Mouse (Mus musculus): ENCODE data around the gene Tenm4. TPM values are rescaled to one million over a fixed set of nuclear protein-coding genes. Genes with fewer than 3 reads are reported as not detected.

Tenm4 gene
- polyA plus RNA-seq, 1 experiment from 2014 or later: 33.1 TPM

- H3K27ac ChIP-seq: no peak overlapping the region
- H3K27me3 ChIP-seq: no peaks in the 10 kb centered on the region
- no peak overlapping the region for H3K9ac ChIP-seq
- no peak overlapping the region for H3K4me3 ChIP-seq
- no peak overlapping the region for H3K4me2 ChIP-seq
- no peak for ATAC-seq (ENCODE audit: low FRiP score)
- no peaks in the 10 kb centered on the region for H3K36me3 ChIP-seq
- H3K4me1 ChIP-seq (replicated peaks): peaks cover 18% of the 10 kb centered on the region; the same call in 1 of the 2 replicates
- WGBS: 89% methylated on average over 5 of the region's 5 CpGs
- no peaks in the 10 kb centered on the region for H3K9me3 ChIP-seq
These were observed 339.4 kb downstream of the Tenm4 start for GRCm38 (mm10) chr7:96510396-96510795.

DNA sequence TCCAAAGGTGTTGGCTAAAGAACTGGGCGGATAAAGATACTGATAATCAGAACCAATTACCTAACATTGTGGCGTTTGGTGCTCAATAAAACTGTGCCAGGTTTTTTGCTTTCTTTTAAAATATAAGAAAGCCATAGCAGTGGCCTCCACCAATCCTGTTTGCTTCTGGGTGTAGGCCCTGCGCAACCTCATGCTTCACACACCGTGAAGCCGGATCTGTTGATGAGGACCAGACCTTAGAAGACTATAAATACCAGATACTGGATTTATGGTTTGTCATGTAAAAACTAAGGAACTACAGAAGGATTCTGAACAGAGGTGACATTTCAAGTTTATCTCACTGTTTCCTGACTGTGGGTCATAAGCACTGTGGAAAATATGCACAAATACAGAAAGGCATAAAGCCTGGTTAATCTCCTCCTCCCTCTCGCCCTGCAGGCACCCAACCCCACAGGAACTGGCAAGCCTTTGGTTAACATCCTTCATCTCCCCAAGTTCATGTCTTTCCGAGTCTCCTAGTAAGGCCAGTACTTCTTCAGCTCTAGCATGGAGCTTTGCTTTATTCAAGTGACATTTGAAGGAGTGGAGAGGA lies 340.1 kb downstream of the Tenm4 start:
- no peaks in the 10 kb centered on the region for H3K36me3 ChIP-seq
- H3K9ac ChIP-seq: no peak overlapping the region
- no peak for ATAC-seq (ENCODE audit: low FRiP score)
- H3K4me1 ChIP-seq (replicated peaks): peaks cover 14% of the 10 kb centered on the region; the same call in 1 of the 2 replicates
- WGBS: 90% methylated on average over 7 of the region's 7 CpGs
- no peak overlapping the region for H3K4me3 ChIP-seq
- H3K27ac ChIP-seq: no peak overlapping the region
- no peaks in the 10 kb centered on the region for H3K9me3 ChIP-seq
- H3K27me3 ChIP-seq: no peaks in the 10 kb centered on the region
- H3K4me2 ChIP-seq: no peak overlapping the region

GRCm38 (mm10) chr7:96511953-96512511 lies 341.0 kb downstream of the Tenm4 start:
- Histone ChIP-seq H3K27ac (peak overlapping the region; percentile 9; the same call in 1 of the 2 replicates), H3K9me3 (no peaks in the 10 kb centered on the region)

DNA sequence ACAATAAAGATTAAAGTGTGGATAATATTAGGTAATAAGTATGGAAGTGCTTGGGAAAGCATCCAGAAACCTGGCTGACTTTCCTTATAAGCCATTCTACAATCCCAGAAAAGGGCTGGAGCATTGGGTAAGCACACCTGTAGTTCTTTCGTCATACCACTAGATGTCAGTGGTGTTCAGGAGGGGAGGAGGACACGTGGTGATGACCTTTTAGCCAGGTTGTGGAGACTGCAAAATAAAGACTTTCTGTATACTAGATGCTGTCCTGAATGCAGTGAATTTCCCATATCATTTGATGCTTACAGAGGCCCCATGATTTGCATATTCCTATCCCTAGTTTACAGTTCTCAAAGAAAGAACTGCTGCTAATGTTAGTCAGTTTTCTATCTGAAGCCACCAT lies 348.2 kb downstream of the Tenm4 start:
- ATAC-seq (ENCODE audit: low FRiP score): no peak
- WGBS: 0% methylated on average over 2 of the region's 2 CpGs
- no peaks in the 10 kb centered on the region for H3K27me3 ChIP-seq
- H3K4me1 ChIP-seq (replicated peaks): 0 out of 2 replicates have a peak, but pooled peaks cover 5% of the 10 kb centered on the region
- no peak overlapping the region for H3K9ac ChIP-seq
- H3K36me3 ChIP-seq: no peaks in the 10 kb centered on the region
- H3K4me3 ChIP-seq: no peak overlapping the region
- no peak overlapping the region for H3K27ac ChIP-seq
- no peaks in the 10 kb centered on the region for H3K9me3 ChIP-seq
- no peak overlapping the region for H3K4me2 ChIP-seq

More at GRCm38 (mm10) chr7:96511953-96512511, 341.0 kb downstream of the Tenm4 start:
- Histone ChIP-seq H3K4me3 (no peak overlapping the region), H3K27me3 (no peaks in the 10 kb centered on the region), H3K4me2 (no peak overlapping the region), H3K4me1 (replicated peaks) (peaks cover 14% of the 10 kb centered on the region; the same call in 1 of the 2 replicates), H3K36me3 (no peaks in the 10 kb centered on the region), H3K9ac (no peak overlapping the region)
- peak; percentile 50 for ATAC-seq (ENCODE audit: low FRiP score)
- 67% methylated on average over 14 of the region's 14 CpGs for WGBS

GRCm38 (mm10) chr7:96521956-96522355 lies 350.9 kb downstream of the Tenm4 start:
- Histone ChIP-seq H3K4me1 (replicated peaks) (0 out of 2 replicates have a peak, but pooled peaks cover 5% of the 10 kb centered on the region), H3K4me2 (no peak overlapping the region), H3K9me3 (no peaks in the 10 kb centered on the region), H3K27me3 (no peaks in the 10 kb centered on the region), H3K9ac (no peak overlapping the region), H3K36me3 (no peaks in the 10 kb centered on the region), H3K4me3 (no peak overlapping the region), H3K27ac (no peak overlapping the region)
- 69% methylated on average over 7 of the region's 7 CpGs for WGBS
- ATAC-seq (ENCODE audit: low FRiP score): no peak

DNA sequence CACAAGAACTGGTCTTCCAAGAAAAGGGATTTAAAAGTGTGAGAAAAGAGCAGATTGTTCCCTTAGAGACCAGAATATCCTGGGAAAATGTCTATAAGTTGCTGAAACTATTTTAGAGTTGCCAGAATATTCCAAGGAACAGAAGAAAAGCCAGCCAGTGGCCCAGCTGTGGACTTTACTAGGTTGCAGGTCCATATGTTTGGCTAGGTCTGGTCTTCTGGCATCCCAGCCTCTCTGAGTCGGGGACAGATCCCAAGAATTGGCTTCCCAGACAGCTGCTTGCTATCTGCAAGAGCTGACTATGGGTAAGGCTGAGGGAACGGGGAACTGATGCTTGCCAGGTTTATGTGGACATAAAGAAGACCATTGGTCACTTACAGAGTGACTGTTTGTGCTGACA lies 352.6 kb downstream of the Tenm4 start:
- Histone ChIP-seq H3K4me2 (no peak overlapping the region), H3K9ac (no peak overlapping the region), H3K4me3 (no peak overlapping the region), H3K4me1 (replicated peaks) (0 out of 2 replicates have a peak, but pooled peaks cover 5% of the 10 kb centered on the region), H3K9me3 (no peaks in the 10 kb centered on the region), H3K36me3 (no peaks in the 10 kb centered on the region), H3K27ac (no peak overlapping the region), H3K27me3 (no peaks in the 10 kb centered on the region)
- ATAC-seq (ENCODE audit: low FRiP score): no peak
- 88% methylated on average over 2 of the region's 2 CpGs for WGBS

- WGBS: 84% methylated on average over 8 of the region's 8 CpGs
- no peaks in the 10 kb centered on the region for H3K9me3 ChIP-seq
- no peak overlapping the region for H3K4me2 ChIP-seq
- no peak overlapping the region for H3K9ac ChIP-seq
- no peak overlapping the region for H3K4me3 ChIP-seq
- no peak overlapping the region for H3K27ac ChIP-seq
- no peaks in the 10 kb centered on the region for H3K36me3 ChIP-seq
- H3K4me1 ChIP-seq (replicated peaks): 0 out of 2 replicates have a peak, but pooled peaks cover 5% of the 10 kb centered on the region
- H3K27me3 ChIP-seq: no peaks in the 10 kb centered on the region
- no peak for ATAC-seq (ENCODE audit: low FRiP score)
These were observed 353.6 kb downstream of the Tenm4 start for GRCm38 (mm10) chr7:96524486-96525205.

DNA sequence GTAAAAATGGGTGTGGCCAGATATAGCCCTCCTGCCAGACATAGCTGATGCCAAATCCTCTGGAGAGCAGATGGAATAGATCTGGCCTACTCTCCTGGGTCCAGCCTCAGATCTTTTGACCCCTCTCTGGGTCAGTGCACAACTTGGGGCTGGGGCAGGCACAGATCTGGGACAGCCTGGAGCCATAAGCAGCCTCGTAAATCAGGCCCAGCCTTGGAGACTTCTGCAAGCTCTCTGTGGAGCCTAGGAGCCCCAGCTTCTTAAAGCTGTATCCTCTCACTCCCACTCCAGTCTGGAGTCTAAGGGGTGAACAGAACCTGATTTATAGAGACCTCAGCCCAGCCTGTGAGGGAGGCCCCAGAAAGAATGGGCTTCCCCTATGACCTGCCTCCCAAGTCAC lies 354.3 kb downstream of the Tenm4 start:
- Histone ChIP-seq H3K4me1 (replicated peaks) (0 out of 2 replicates have a peak, but pooled peaks cover 5% of the 10 kb centered on the region), H3K9ac (no peak overlapping the region), H3K27me3 (no peaks in the 10 kb centered on the region), H3K36me3 (no peaks in the 10 kb centered on the region), H3K9me3 (no peaks in the 10 kb centered on the region), H3K4me2 (no peak overlapping the region), H3K4me3 (no peak overlapping the region), H3K27ac (no peak overlapping the region)
- WGBS: 67% methylated on average over 1 of the region's 1 CpGs
- ATAC-seq (ENCODE audit: low FRiP score): no peak

DNA sequence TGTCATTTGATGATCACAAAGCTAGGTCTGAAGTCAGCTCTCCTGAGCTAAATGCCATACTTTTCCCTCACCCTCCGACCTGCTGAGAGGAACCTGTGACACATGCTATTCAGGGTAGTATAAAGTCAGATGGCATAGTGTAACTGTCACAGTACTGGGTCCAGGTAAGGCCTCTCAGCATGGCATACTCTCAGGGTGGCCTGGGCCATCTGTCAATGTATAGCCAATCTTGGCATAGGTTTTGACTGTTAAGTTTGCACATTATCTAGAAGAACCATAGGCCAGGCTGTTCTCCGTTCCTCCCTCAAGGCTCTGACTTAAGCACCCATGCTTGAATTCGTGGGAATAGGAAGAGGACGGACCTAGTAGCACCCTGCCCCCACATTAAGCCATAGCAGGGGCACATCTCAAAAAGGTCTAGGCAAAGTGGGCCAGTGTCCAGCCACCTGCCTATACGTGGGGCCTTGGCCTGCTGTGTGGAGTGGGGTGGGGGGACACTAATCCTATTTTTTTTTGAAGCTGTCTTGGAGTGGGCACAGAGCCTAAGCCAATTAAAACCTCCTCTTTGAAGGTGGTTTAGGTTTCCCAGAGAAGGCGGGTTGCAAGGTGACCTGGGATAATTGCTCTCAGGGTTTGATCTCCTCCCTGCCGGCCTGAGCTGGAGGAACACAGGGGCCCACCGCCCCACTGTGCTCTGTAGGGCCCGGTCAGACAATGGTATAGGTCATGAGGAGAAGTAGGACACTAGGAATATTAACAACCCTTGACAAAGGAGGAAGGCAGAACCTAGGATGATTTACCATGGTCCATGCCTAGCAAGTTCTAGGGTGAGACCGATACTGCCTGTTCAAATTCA lies 359.8 kb downstream of the Tenm4 start:
- Histone ChIP-seq H3K27ac (no peak overlapping the region), H3K27me3 (no peaks in the 10 kb centered on the region), H3K4me3 (no peak overlapping the region), H3K36me3 (no peaks in the 10 kb centered on the region), H3K9ac (no peak overlapping the region), H3K4me2 (no peak overlapping the region), H3K4me1 (replicated peaks) (0 out of 2 replicates have a peak, but pooled peaks cover 4% of the 10 kb centered on the region), H3K9me3 (no peaks in the 10 kb centered on the region)
- 72% methylated on average over 10 of the region's 10 CpGs for WGBS
- ATAC-seq (ENCODE audit: low FRiP score): peak; percentile 21; the same call in 1 of the 2 replicates

GRCm38 (mm10) chr7:96531954-96532737 lies 361.1 kb downstream of the Tenm4 start:
- Histone ChIP-seq H3K9me3 (no peaks in the 10 kb centered on the region), H3K9ac (no peak overlapping the region), H3K4me3 (no peak overlapping the region), H3K27me3 (no peaks in the 10 kb centered on the region), H3K4me2 (no peak overlapping the region), H3K4me1 (replicated peaks) (peaks cover 11% of the 10 kb centered on the region; the same call in 1 of the 2 replicates), H3K36me3 (no peaks in the 10 kb centered on the region), H3K27ac (no peak overlapping the region)
- WGBS: 51% methylated on average over 5 of the region's 5 CpGs
- no peak for ATAC-seq (ENCODE audit: low FRiP score)

GRCm38 (mm10) chr7:96532804-96533400 lies 361.9 kb downstream of the Tenm4 start:
- no peaks in the 10 kb centered on the region for H3K9me3 ChIP-seq
- H3K27me3 ChIP-seq: no peaks in the 10 kb centered on the region
- H3K4me1 ChIP-seq (replicated peaks): peaks cover 11% of the 10 kb centered on the region; the same call in 1 of the 2 replicates
- H3K27ac ChIP-seq: no peak overlapping the region
- WGBS: 85% methylated on average over 5 of the region's 5 CpGs
- ATAC-seq (ENCODE audit: low FRiP score): no peak
- H3K4me2 ChIP-seq: no peak overlapping the region
- H3K4me3 ChIP-seq: no peak overlapping the region
- no peak overlapping the region for H3K9ac ChIP-seq
- H3K36me3 ChIP-seq: no peaks in the 10 kb centered on the region
